Mouse (Mus musculus): ENCODE measurements around the gene Utp11.
A peak's percentile ranks its signal among the peaks of the same experiment; 100 is the strongest.

Utp11 gene

DNA sequence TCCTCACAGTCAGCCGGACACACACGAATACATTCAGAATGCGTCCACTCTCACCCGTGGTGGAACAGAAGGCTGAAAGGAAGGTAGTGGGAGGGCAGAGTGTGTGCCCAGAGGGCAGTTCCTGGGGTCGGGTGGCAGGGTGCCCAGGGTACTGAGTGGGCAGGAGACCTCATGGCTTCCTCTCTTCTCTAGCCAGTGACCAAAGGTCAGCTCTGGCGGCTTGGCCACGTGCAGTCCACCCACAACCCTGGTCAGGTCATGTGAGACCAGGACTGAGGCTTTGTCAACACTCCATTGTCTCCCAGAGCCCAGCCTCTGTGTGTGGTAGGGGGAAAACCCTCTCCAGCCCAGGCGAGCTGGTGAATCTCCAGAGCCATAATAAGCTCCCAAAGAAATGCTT lies 23.2 kb downstream of the Utp11 start:
- peak; percentile 9 for DNase-seq

GRCm38 (mm10) chr4:124668078-124668477 lies 25.3 kb downstream of the Utp11 start:
- DNase-seq = no peak

- no peak for DNase-seq
These were observed 25.8 kb downstream of the Utp11 start for GRCm38 (mm10) chr4:124667476-124668033.

DNA sequence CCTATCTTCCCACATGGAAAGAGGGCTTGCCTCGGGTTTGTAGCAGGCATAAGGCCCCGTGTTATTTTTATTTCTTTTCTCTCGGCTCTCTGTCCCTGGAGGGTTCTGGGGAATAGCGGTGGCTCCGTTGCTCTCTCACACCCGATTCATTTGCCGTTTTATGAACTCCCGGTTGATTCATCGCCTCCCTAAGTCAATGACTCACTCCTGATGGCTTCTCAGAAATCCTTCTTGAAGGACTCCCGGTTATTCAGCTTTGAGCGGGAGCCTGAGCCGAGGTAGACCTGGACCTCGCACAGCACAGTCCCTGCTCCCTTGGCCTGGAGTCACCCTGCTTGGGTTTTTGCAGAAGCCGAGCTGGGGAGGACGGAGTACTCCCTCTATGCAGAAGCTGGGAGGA lies 28.8 kb downstream of the Utp11 start:
- DNase-seq = no peak

DNA sequence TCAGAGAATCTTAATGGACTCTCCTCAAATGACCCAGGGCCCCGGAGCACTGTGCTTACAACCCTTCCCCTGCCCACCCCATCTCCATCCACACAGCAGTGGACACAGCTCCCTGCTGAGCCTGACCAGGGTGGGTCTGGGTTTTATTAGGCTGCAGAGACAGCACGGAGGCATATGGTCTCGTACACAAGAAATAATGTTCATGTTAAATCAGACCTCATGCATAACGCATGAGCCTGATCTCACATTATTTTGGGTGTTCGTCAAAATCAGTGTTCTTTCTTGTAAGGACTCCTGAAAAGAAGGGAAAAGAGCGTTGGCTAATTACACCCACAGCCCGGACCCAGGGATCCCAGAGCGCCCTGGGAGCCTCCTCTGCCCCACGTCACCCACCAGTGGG lies 29.2 kb downstream of the Utp11 start:
- no peak for DNase-seq

DNA sequence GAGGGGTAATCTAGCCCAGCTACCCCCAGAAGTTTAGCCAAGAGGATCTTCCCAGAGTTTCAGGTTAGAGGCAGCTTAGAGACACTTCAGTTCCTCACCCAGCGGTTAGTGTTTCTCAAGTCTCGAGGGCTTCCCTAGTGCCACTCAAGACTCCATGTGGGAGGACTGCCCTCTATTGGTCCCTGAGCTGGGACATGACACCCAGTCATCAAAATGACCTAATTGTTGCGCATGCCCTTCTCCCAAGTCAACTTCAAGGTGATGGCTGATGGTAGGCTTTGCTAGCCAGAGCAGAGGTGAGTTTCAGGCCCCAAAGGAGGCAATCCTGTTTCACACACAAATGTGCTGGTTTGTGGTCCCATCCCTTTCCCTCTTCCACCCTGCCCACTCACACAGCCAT lies 30.4 kb downstream of the Utp11 start:
- no peak for DNase-seq

DNA sequence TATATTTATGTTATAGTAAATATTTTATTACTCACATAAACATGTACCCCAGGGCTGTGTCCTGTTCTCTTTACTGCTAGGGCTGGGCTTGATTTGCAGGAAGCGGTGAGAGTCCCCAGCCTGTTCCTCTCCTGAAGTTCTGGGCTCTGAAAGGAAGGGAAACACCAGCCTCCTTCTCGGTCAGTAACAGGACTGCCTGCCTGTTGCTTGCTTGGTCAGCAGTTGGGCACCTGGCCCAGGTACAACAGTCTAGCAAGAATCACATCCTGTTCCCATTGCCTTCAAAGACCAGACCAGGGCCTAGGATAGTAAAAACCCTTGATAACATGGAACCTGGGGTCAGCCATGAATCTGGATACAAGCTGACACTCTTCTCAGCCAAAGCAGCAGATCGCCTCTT lies 32.8 kb downstream of the Utp11 start:
- DNase-seq = no peak

GRCm38 (mm10) chr4:124659251-124660217 lies 33.9 kb downstream of the Utp11 start:
- no peak for DNase-seq

DNA sequence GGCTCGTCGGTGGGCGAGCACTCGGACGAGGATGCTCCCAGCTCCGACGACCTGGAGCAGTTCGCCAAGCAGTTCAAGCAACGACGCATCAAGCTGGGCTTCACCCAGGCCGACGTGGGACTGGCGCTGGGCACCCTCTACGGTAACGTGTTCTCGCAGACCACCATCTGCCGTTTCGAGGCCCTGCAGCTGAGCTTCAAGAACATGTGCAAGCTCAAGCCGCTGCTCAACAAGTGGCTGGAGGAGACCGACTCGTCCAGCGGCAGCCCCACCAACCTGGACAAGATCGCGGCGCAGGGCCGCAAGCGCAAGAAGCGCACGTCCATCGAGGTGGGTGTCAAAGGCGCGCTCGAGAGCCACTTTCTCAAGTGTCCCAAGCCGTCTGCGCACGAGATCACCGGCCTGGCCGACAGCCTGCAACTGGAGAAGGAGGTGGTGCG lies 35.0 kb downstream of the Utp11 start:
- DNase-seq = peak; percentile 12

DNA sequence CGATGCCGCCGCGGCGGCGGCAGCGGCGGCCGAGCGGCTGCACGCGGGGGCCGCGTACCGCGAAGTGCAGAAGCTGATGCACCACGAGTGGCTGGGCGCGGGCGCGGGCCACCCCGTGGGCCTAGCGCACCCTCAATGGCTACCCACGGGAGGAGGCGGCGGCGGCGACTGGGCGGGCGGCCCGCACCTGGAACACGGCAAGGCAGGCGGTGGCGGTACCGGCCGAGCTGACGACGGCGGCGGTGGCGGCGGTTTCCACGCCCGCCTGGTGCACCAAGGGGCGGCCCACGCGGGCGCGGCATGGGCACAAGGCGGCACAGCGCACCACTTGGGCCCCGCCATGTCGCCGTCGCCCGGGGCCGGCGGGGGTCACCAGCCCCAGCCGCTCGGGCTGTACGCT lies 35.6 kb downstream of the Utp11 start:
- peak; percentile 10 for DNase-seq

DNA sequence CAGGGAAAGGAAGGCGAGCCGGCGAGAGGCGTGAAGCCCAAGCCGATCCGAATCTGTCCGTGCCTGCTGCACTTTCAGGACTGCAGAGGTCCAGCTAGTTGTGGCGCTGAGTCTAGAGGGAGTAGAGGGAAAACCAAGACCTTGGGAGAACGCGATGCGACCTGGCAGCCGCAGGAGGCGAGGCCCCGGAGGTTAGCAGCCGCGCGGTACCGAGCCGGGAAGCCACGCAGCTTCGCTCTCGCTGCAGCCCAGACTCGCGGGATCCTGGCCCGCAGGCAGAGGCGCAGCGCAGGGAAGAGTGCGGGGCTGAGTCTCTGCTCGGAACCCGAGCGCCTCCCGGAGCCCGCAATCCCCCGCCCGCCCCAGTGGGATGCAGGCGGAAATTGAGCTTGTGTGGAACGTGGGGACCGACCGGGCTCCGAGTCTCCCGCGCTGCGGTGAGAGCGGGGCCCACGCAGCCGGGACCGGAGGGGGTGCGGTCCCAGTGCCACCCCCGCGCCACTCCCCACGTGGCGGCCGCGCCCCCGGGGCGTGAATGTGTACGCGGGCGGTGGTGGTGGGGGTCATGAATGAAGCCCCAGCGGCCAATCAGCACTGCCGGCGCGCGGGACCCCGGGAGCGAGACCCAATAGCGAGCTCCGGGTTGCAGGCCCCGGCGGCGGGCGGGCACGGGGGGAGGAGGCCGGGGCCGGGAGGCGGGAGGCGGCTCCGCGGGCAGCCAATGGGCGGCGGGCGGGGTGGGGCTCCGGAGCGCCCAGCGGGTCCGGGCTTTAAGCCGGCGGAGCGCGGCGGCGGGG lies 36.3 kb downstream of the Utp11 start:
- DNase-seq = peak; percentile 41

DNA sequence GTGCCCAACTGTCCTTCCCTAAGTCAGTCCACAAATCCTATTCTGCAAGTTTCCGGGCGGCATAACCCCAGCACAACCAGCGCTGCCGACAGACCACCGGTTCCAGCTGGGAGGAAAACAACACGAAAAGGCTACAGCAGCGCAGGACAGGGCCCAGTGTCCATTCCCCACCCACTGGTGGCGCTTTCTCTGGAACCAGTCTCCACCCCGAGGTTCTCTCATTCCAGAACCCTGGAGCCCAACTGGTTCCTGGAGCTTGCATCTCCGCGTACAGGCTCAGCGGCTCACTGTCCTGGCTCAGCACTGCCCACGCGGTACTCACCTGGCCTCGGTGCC lies 36.9 kb downstream of the Utp11 start, which contains the start of gene Pou3f1:
Gene Pou3f1 (plus strand): TSS at position 290 of the 336 bp plus-strand sequence.
- no peak for DNase-seq

GRCm38 (mm10) chr4:124652886-124653285 lies 40.5 kb downstream of the Utp11 start:
- no peak for DNase-seq

DNA sequence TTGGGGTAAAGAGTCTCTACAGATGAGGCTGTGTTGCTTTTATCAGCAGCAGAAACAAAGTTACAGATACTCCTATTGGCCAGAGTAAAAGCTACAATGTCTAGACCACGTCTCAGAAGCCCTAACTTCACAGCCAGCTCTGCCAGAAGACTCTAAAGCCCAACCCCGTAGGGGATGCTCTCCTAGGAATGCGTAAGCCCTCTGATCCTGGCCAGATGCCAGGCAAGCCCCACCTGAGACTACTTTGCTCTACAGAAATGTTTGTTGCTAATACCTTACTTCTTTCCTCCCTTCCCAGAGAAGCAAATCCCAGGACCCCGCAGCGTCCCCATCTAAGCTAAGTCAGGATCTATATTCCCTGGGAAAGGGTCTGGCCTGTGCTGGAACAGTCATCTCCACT lies 45.5 kb downstream of the Utp11 start:
- no peak for DNase-seq

DNA sequence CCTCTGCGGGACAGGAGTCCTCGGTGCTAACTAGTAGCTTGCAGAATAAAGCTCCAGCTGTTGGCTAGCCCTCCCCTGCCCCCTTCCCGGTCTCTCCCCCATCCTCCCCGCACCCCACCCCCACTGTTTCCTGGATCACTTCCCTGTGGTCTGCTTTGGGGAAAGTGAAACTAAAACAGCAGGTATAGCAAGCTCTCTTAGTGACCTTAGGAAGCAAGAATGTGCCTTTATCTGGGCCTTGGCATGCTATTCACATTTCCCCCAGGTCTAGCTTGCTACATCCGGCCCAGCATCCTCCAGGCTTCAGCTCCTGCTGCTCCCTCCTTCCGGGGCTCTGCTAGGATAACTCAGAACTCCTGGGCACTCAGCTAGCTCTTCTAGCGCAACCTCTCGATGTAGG lies 46.8 kb downstream of the Utp11 start:
- DNase-seq = no peak

- no peak for DNase-seq
These were observed 48.4 kb downstream of the Utp11 start for GRCm38 (mm10) chr4:124644974-124645433.

DNA sequence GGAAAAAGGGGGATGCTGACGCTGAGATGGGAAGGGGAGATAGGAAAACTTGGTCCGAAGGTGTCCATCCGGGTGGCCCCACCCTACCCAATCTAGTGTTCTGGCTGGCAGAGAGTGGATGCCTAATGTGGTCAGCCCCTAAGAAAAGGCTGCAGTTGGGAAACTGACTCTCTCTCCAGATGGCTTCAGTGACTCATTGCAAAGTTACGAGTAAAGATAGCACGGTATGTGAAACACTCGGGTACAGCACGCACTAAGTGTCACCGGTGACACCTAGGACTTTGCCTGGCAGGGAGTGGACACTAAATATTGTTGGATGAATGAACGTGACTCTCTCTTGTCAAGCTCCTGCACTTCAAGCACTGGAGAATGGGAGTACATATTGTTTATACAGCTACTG lies 49.5 kb downstream of the Utp11 start:
- no peak for DNase-seq

DNA sequence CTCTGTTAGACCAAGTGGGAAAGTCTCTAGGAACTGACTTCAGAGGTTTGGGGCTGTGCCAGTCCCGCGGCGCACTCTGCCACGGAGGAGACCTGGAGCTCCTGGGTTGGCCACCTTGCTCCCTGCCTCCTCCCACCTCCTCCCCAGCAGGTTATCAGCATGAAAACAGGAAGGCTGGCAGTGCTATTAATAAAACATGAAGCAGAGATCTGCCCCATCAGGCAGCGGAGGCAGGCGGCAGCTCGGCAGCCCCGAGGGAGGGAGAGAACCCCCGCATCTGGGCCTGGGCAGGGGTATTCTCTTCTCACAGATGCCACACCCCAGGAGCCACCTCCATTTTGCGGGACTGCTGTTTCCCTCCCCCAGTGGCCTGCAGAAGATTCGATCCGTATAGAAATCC lies 53.7 kb downstream of the Utp11 start:
- no peak for DNase-seq

- DNase-seq = no peak
These were observed 60.1 kb downstream of the Utp11 start for GRCm38 (mm10) chr4:124633281-124633680.

GRCm38 (mm10) chr4:124632856-124633255 lies 60.5 kb downstream of the Utp11 start:
- no peak for DNase-seq

- DNase-seq = no peak
These were observed 61.9 kb downstream of the Utp11 start for GRCm38 (mm10) chr4:124631456-124631855.
